Mouse (Mus musculus) central nervous system, embryonic 18 days (tissue): Measurements from ENCODE around the gene Nfu1. TPM values are rescaled to one million over a fixed set of nuclear protein-coding genes. Genes with fewer than 3 reads are reported as not detected.

ENCODE experiments used
- polyA plus RNA-seq: library from polyadenylated mRNA; depleted of rRNA; stranded (reverse); fragments of >200 nt; gene quantifications from 2 replicates; pipeline ENCODE4 v1.2.3, GENCODE M21; 2012; rRNA removed

Nfu1 gene
- 148 and 175 TPM in 2 replicates for polyA plus RNA-seq

GRCm38 (mm10) chr6:87008887-87009286 is at the start of gene Nfu1:
TSS of gene Nfu1 (plus strand) at chr6:87009236.

DNA sequence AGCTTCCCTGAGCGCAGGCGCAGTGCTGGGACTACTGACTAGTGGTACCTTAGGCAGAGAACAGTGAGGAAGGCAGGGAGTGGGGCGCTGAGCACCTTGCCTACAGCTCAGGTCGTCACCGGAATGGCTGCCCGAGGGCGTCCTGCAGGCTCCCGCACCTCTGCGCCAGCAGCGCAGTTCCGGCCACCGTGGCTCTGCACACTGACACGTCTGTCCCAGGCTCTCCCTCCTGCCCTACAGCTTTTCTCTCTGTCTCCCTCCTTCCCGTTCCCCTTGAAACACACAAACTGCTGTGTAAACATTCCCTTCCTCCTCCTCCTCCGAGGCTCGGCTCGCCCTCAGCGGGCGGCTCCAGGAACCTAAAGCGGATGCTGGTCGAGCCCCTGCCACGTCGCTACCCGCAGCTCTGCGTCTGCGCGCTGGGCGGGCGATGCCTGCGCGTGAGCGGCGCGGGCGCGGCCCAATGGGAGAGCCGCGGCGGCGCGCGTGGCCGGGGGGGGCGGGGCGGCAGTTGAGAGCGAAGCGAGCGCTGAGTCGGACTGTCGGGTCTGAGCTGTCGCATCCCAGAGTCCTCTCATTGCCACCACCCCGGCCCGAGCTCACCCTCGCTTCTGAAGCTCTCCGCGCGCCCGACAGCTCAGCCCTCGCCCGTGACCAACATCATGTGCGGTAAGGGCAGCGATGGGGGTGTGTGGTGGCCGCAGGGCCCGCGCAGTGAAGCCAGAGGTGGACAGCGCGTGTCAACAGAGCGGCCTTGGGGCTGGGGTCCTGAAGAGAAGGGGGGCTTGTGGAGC is 33.5 kb downstream of the Nfu1 start, which contains the start of gene Gfpt1:
Gene Gfpt1 (plus strand): TSS at position 510 of the 794 bp plus-strand sequence.

Other genes starting within 250 kb of the Nfu1 start
- gene Anxa4, start 215.7 kb upstream of the Nfu1 start, polyA plus RNA-seq = 4.5 and 5.0 TPM in 2 replicates
- 59.7 and 60.0 TPM in 2 replicates for gene Aak1, start 159.7 kb upstream of the Nfu1 start, polyA plus RNA-seq
- gene Gfpt1, start 33.6 kb downstream of the Nfu1 start, polyA plus RNA-seq = 33.1 and 36.5 TPM in 2 replicates
- gene D6Ertd527e, start 95.5 kb downstream of the Nfu1 start, polyA plus RNA-seq = 0.27 and 0.28 TPM in 2 replicates